Mouse (Mus musculus): ENCODE measurements at regions not wholly inside any gene's neighbourhood (a gene's known extent, or its start where the extent isn't known, plus 50 kb on each side); places are given as distances from the start of the nearest gene placed in this dataset.

GRCm38 (mm10) chr15:32799222-32799621, 554.6 kb downstream of the Sema5a start:
- TF ChIP-seq CTCF (IDR thresholded peaks at IDR 0.05; ENCODE audit: low read depth) (no peak), EP300 (IDR thresholded peaks at IDR 0.05; ENCODE audit: low read depth) (no peak)

Data from liver, postnatal 0 days (tissue).